Mouse (Mus musculus) ES-E14 (cell line): ENCODE measurements around the gene Sorcs3.

Experiments used
- CHD2 ChIP-seq: IDR thresholded peaks from 2 replicates; pipeline ENCODE4 v1.6.1; 2014; ENCODE audit warnings: mild to moderate bottlenecking, low read depth, low read length, inconsistent platforms
- HCFC1 ChIP-seq: IDR thresholded peaks from 2 replicates; pipeline ENCODE4 v1.6.1; 2012; ENCODE audit warnings: low read length, inconsistent platforms, borderline replicate concordance; ENCODE audit not compliant: insufficient read depth
- ZNF384 ChIP-seq: IDR thresholded peaks from 2 replicates; pipeline ENCODE4 v1.6.1; 2012; ENCODE audit warnings: low read depth, low read length, inconsistent platforms

DNA sequence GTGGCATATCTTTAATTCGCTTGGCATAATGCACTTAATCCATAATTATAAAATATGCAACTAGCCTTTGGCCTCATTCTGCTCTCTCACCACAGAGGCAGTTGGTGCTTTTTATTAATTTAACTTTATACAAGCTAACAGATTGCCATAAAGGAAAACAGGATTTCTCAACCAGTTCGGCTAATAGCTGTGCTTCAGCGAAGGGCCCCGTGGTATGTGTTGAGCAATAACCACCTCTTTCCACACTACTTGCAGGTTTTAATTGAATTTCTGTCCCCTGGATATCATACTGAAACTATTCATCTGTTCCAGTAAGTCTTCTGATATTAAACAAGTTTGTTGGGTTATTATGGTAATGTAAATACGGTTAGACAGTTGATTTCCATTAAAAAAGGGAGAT, 224.5 kb downstream of the Sorcs3 start:
- TF ChIP-seq CHD2 (no peak), HCFC1 (no peak), ZNF384 (no peak)
